Mouse (Mus musculus) olfactory bulb, adult 2 months (tissue): ENCODE measurements around the gene Fut8.

Experiments used
- CTCF ChIP-seq: fragments of 200-500 bp; IDR thresholded peaks from 2 replicates; pipeline ENCODE4 v1.5.1; 2012; ENCODE audit warnings: low read depth, mild to moderate bottlenecking, low read length, moderate library complexity; ENCODE audit not compliant: insufficient read depth
- POLR2A ChIP-seq: fragments of 200-500 bp; IDR thresholded peaks from 2 replicates; pipeline ENCODE4 v1.6.1; 2012; ENCODE audit warnings: mild to moderate bottlenecking, low read depth, low read length, moderate library complexity; ENCODE audit not compliant: insufficient read depth

GRCm38 (mm10) chr12:77421667-77422393 lies 183.9 kb downstream of the Fut8 start:
- TF ChIP-seq CTCF: no peak
- no peak for TF ChIP-seq POLR2A
